Mouse (Mus musculus) kidney, embryonic 15.5 days (tissue): Measurements from ENCODE around the gene Paqr5. TPM values are rescaled to one million over a fixed set of nuclear protein-coding genes. Genes with fewer than 3 reads are reported as not detected.

ENCODE experiments used
- ATAC-seq: fragments of 200-750 bp; cut with Nextera tagmentation; replicated peaks from 2 replicates; pipeline ENCODE4 v1.8.0; 2017; ENCODE audit warnings: moderate TSS enrichment; ENCODE audit not compliant: low FRiP score
- H3K27ac ChIP-seq: fragments of 300-500 bp; sonication (generic); 2 replicates; pipeline ENCODE4 v1.5.1; 2015; ENCODE audit warnings: mild to moderate bottlenecking, inconsistent platforms
- H3K27me3 ChIP-seq: fragments of 300-500 bp; sonication (generic); 2 replicates; pipeline ENCODE4 v1.6.1; 2015; ENCODE audit warnings: inconsistent platforms
- H3K36me3 ChIP-seq: fragments of 300-500 bp; sonication (generic); 2 replicates; pipeline ENCODE4 v1.6.1; 2015; ENCODE audit warnings: inconsistent platforms
- H3K4me1 ChIP-seq: fragments of 300-500 bp; sonication (generic); 2 replicates; pipeline ENCODE4 v1.6.1; 2015; ENCODE audit warnings: inconsistent platforms
- H3K4me2 ChIP-seq: fragments of 300-500 bp; sonication (generic); 2 replicates; pipeline ENCODE4 v1.6.1; 2015; ENCODE audit warnings: moderate library complexity, mild to moderate bottlenecking, inconsistent platforms
- H3K4me3 ChIP-seq: fragments of 300-500 bp; sonication (generic); replicated peaks from 2 replicates; pipeline ENCODE4 v1.5.1; 2015; ENCODE audit warnings: mild to moderate bottlenecking, inconsistent platforms
- H3K9ac ChIP-seq: fragments of 300-500 bp; sonication (generic); 2 replicates; pipeline ENCODE4 v1.6.1; 2015; ENCODE audit warnings: mild to moderate bottlenecking, inconsistent platforms
- H3K9me3 ChIP-seq: fragments of 300-500 bp; sonication (generic); replicated peaks from 2 replicates; pipeline ENCODE4 v1.6.1; 2016; ENCODE audit warnings: inconsistent platforms
- WGBS: fragments of 180-500 bp; shearing (Covaris S2); methylation state at CpG from one replicate; pipeline ENCODE4 v1.1.7; 2015; ENCODE audit warnings: mixed read lengths; 5-methylcytosine and 5-hydroxymethylcytosine counted together
- polyA plus RNA-seq: library from polyadenylated mRNA; unstranded; fragments of >200 nt; fragmentation: Nextera tagmentation; extraction: Ambion mirVana; gene quantifications from 2 replicates; pipeline ENCODE4 v1.2.1, GENCODE M21; 2015

Paqr5 gene
- 26.8 and 28.8 TPM in 2 replicates for polyA plus RNA-seq

- no peaks in the 10 kb centered on the region for H3K36me3 ChIP-seq
- H3K27me3 ChIP-seq = peaks cover 29% of the 10 kb centered on the region
- peaks cover 44% of the 10 kb centered on the region for H3K4me1 ChIP-seq
- under 1% methylated on average over 32 of the region's 32 CpGs for WGBS
- peak within 1 kb of the TSS; percentile 55 for H3K9ac ChIP-seq
- 0 out of 2 replicates have a peak within 1 kb of the TSS, but pooled peaks have one; percentile 32 for H3K27ac ChIP-seq
- H3K4me3 ChIP-seq = peak within 1 kb of the TSS; percentile 55
- no peaks in the 10 kb centered on the region for H3K9me3 ChIP-seq
- ATAC-seq = peak; percentile 86
- peak within 1 kb of the TSS; percentile 91 for H3K4me2 ChIP-seq
Observed at GRCm38 (mm10) chr9:62026600-62026999, at the start of gene Paqr5. Gene Paqr5, minus strand, starts transcription at chr9:62026856.

- H3K4me2 ChIP-seq = no peak overlapping the region
- H3K4me1 ChIP-seq = no peaks in the 10 kb centered on the region
- ATAC-seq = no peak
- H3K4me3 ChIP-seq = no peak overlapping the region
- H3K36me3 ChIP-seq = peaks cover 2% of the 10 kb centered on the region; the same call in 1 of the 2 replicates
- 88% methylated on average over 3 of the region's 3 CpGs for WGBS
- no peaks in the 10 kb centered on the region for H3K9me3 ChIP-seq
- H3K27me3 ChIP-seq = no peaks in the 10 kb centered on the region
- H3K27ac ChIP-seq = no peak overlapping the region
- H3K9ac ChIP-seq = no peak overlapping the region
Observed at GRCm38 (mm10) chr9:62062234-62062633, 35.6 kb upstream of the Paqr5 start.

DNA sequence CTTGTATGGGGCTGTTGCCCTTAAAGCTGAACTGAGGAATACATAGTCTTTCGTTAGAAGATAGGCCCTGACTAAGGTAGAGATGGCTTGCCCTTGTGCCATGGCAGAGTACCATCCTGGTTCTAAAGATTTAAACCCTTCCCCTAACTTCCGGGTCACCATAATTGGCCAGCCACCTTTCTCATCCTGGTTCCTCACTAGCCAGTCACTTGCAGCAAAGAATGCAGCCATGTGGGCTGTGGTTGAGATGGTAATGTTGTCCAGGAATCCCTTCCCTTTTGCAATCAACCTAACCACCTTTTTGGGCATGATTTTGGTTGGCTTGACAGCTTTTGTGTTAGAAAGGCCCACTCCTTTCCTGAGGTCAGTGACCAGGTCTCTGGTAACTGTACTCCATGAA is 33.8 kb upstream of the Paqr5 start:
- Histone ChIP-seq H3K4me3 (no peak overlapping the region), H3K36me3 (peaks cover 2% of the 10 kb centered on the region; the same call in 1 of the 2 replicates), H3K27me3 (no peaks in the 10 kb centered on the region), H3K9me3 (no peaks in the 10 kb centered on the region), H3K9ac (no peak overlapping the region), H3K4me2 (no peak overlapping the region), H3K4me1 (no peaks in the 10 kb centered on the region), H3K27ac (no peak overlapping the region)
- 91% methylated on average over 2 of the region's 2 CpGs for WGBS
- ATAC-seq = no peak

- Histone ChIP-seq H3K4me2 (no peak overlapping the region), H3K9me3 (no peaks in the 10 kb centered on the region), H3K9ac (no peak overlapping the region), H3K4me1 (no peaks in the 10 kb centered on the region), H3K27me3 (no peaks in the 10 kb centered on the region), H3K4me3 (no peak overlapping the region), H3K27ac (no peak overlapping the region), H3K36me3 (peaks cover 2% of the 10 kb centered on the region; the same call in 1 of the 2 replicates)
- no peak for ATAC-seq
- WGBS = 84% methylated on average over 11 of the region's 11 CpGs
Observed at GRCm38 (mm10) chr9:62059941-62060340, 33.3 kb upstream of the Paqr5 start.

DNA sequence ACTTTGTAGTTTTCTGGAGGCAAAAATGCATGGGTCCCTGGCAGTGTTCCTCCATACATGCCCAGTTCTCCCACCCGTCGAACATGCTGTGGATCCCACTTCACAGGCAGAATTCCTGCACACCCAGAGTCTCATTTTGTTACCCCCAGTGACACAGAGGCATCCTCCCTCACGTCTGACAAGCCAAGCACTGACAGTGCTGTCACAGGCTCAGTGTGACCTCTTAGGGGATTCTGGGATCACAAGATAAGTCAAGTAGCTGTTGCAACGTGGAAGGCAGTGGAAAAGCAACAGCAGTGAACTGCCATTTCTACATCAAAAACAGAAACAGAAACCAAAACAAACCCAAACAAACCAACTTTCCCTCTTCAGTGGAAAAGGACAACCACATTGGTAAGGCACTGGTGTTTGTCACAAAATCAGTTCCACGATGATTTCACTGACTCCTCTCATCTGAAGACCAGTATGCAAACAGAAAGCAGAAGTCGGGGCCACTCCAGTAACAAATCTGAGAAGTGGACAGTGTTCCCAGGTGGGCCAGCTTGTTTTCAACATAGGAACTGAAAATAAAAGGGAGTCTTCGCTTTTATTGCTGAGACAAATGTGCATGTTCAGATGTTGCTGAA is 31.3 kb upstream of the Paqr5 start:
- peaks cover 2% of the 10 kb centered on the region; the same call in 1 of the 2 replicates for H3K36me3 ChIP-seq
- no peak overlapping the region for H3K9ac ChIP-seq
- no peaks in the 10 kb centered on the region for H3K9me3 ChIP-seq
- no peak overlapping the region for H3K4me2 ChIP-seq
- H3K27me3 ChIP-seq = no peaks in the 10 kb centered on the region
- H3K4me3 ChIP-seq = no peak overlapping the region
- H3K27ac ChIP-seq = no peak overlapping the region
- no peak for ATAC-seq
- H3K4me1 ChIP-seq = no peaks in the 10 kb centered on the region
- 74% methylated on average over 7 of the region's 7 CpGs for WGBS

GRCm38 (mm10) chr9:62056206-62056605 is 29.6 kb upstream of the Paqr5 start:
- no peaks in the 10 kb centered on the region for H3K4me1 ChIP-seq
- peaks cover 2% of the 10 kb centered on the region; the same call in 1 of the 2 replicates for H3K36me3 ChIP-seq
- H3K27me3 ChIP-seq = no peaks in the 10 kb centered on the region
- 84% methylated on average over 2 of the region's 2 CpGs for WGBS
- ATAC-seq = no peak
- no peak overlapping the region for H3K9ac ChIP-seq
- H3K9me3 ChIP-seq = no peaks in the 10 kb centered on the region
- no peak overlapping the region for H3K4me2 ChIP-seq
- H3K27ac ChIP-seq = no peak overlapping the region
- no peak overlapping the region for H3K4me3 ChIP-seq

GRCm38 (mm10) chr9:62050801-62051200 is 24.1 kb upstream of the Paqr5 start:
- Histone ChIP-seq H3K9me3 (no peaks in the 10 kb centered on the region), H3K4me1 (no peaks in the 10 kb centered on the region), H3K9ac (no peak overlapping the region), H3K4me2 (no peak overlapping the region), H3K27me3 (no peaks in the 10 kb centered on the region), H3K36me3 (no peaks in the 10 kb centered on the region), H3K4me3 (no peak overlapping the region), H3K27ac (no peak overlapping the region)
- ATAC-seq = no peak
- 59% methylated on average over 4 of the region's 4 CpGs for WGBS

GRCm38 (mm10) chr9:62049166-62049565 is 22.5 kb upstream of the Paqr5 start:
- no peak for ATAC-seq
- WGBS = 68% methylated on average over 8 of the region's 8 CpGs
- Histone ChIP-seq H3K36me3 (no peaks in the 10 kb centered on the region), H3K27ac (no peak overlapping the region), H3K4me1 (no peaks in the 10 kb centered on the region), H3K27me3 (no peaks in the 10 kb centered on the region), H3K9me3 (no peaks in the 10 kb centered on the region), H3K4me3 (no peak overlapping the region), H3K9ac (no peak overlapping the region), H3K4me2 (no peak overlapping the region)

DNA sequence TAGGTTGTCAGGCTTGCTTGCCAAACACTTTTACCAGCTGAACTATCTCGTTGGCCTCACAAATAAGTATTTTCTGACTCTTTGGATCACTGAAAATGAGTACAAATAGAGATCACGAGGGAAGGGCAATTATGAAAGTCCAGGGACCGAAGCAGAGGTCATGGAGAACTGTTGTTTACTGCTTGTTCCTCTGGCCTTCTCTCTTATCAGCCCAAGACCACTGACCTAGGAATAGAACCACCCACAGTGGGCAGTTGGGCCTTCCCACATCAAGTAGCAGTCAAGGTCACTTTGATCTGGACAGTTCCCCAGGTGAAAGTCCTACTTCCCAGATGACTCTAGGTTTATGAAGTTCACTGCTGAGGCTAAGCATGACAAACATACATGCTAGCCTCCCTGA is 15.5 kb upstream of the Paqr5 start:
- 78% methylated on average over 3 of the region's 3 CpGs for WGBS
- Histone ChIP-seq H3K9ac (no peak overlapping the region), H3K27me3 (no peaks in the 10 kb centered on the region), H3K4me2 (no peak overlapping the region), H3K4me3 (no peak overlapping the region), H3K4me1 (0 out of 2 replicates have a peak, but pooled peaks cover 3% of the 10 kb centered on the region), H3K9me3 (no peaks in the 10 kb centered on the region), H3K36me3 (no peaks in the 10 kb centered on the region), H3K27ac (no peak overlapping the region)
- no peak for ATAC-seq

GRCm38 (mm10) chr9:62040008-62040608 is 13.5 kb upstream of the Paqr5 start:
- Histone ChIP-seq H3K27ac (no peak overlapping the region), H3K4me1 (0 out of 2 replicates have a peak, but pooled peaks cover 3% of the 10 kb centered on the region), H3K27me3 (no peaks in the 10 kb centered on the region), H3K4me2 (peak overlapping the region; percentile 50), H3K4me3 (no peak overlapping the region), H3K36me3 (no peaks in the 10 kb centered on the region), H3K9me3 (no peaks in the 10 kb centered on the region), H3K9ac (no peak overlapping the region)
- ATAC-seq = 0 out of 2 replicates have a peak, but pooled peaks have one; percentile 52
- 7% methylated on average over 20 of the region's 20 CpGs for WGBS

GRCm38 (mm10) chr9:62035806-62036205 is 9.2 kb upstream of the Paqr5 start:
- 96% methylated on average over 1 of the region's 1 CpGs for whole genome bisulfite sequencing
- no peak overlapping the region for H3K4me3 ChIP-seq
- no peak overlapping the region for H3K4me2 ChIP-seq
- no peak overlapping the region for H3K9ac ChIP-seq
- no peak for ATAC-seq
- no peaks in the 10 kb centered on the region for H3K27me3 ChIP-seq
- H3K27ac ChIP-seq = no peak overlapping the region
- H3K9me3 ChIP-seq = no peaks in the 10 kb centered on the region
- H3K36me3 ChIP-seq = no peaks in the 10 kb centered on the region
- H3K4me1 ChIP-seq = no peaks in the 10 kb centered on the region

GRCm38 (mm10) chr9:62032206-62032605 is 5.5 kb upstream of the Paqr5 start:
- H3K4me3 ChIP-seq = no peak overlapping the region
- no peak overlapping the region for H3K27ac ChIP-seq
- WGBS = 95% methylated on average over 3 of the region's 3 CpGs
- peaks cover 2% of the 10 kb centered on the region for H3K4me1 ChIP-seq
- H3K9ac ChIP-seq = no peak overlapping the region
- H3K27me3 ChIP-seq = peaks cover 9% of the 10 kb centered on the region
- no peaks in the 10 kb centered on the region for H3K9me3 ChIP-seq
- no peak for ATAC-seq
- no peaks in the 10 kb centered on the region for H3K36me3 ChIP-seq
- H3K4me2 ChIP-seq = no peak overlapping the region
